Mouse (Mus musculus): ENCODE data around the gene Bmpr1b.

GRCm38 (mm10) chr3:142114762-142115316, 54.4 kb downstream of the Bmpr1b start:
- no peak for TF ChIP-seq CTCF (IDR thresholded peaks at IDR 0.05; ENCODE audit: low read depth, low read length)
- TF ChIP-seq EP300 (IDR thresholded peaks at IDR 0.05; ENCODE audit: insufficient read depth, low read depth, low read length) = no peak
- no peak for TF ChIP-seq POLR2A (IDR thresholded peaks at IDR 0.05; ENCODE audit: insufficient read depth, low read length)

Measured in ES-Bruce4 (cell line).